Mouse (Mus musculus): Measurements from ENCODE around the gene Dgat2. TPM values are rescaled to one million over a fixed set of nuclear protein-coding genes. Genes with fewer than 3 reads are reported as not detected.

The Dgat2 gene
- polyA plus RNA-seq, 1 experiment from 2014 or later, result 21.4 TPM

GRCm38 (mm10) chr7:99128965-99129364 is 53.6 kb downstream of the Dgat2 start:
- Histone ChIP-seq H3K36me3 (replicated peaks) (no peaks in the 10 kb centered on the region), H3K9me3 (no peaks in the 10 kb centered on the region), H3K4me2 (no peak overlapping the region), H3K4me3 (no peak overlapping the region), H3K27me3 (replicated peaks) (no peaks in the 10 kb centered on the region), H3K4me1 (peaks cover 4% of the 10 kb centered on the region; the same call in 1 of the 2 replicates), H3K9ac (no peak overlapping the region), H3K27ac (no peak overlapping the region)
- 92% methylated on average over 8 of the region's 8 CpGs for WGBS
- no peak for ATAC-seq (replicated peaks)

- Histone ChIP-seq H3K27ac (no peak overlapping the region), H3K4me3 (no peak overlapping the region), H3K4me1 (peaks cover 4% of the 10 kb centered on the region; the same call in 1 of the 2 replicates), H3K27me3 (replicated peaks) (no peaks in the 10 kb centered on the region), H3K4me2 (no peak overlapping the region), H3K9me3 (no peaks in the 10 kb centered on the region), H3K36me3 (replicated peaks) (no peaks in the 10 kb centered on the region), H3K9ac (no peak overlapping the region)
- WGBS, result 61% methylated on average over 10 of the region's 10 CpGs
- no peak for ATAC-seq (replicated peaks)
Observed at GRCm38 (mm10) chr7:99128020-99128950, 54.2 kb downstream of the Dgat2 start.

- ATAC-seq (replicated peaks), result no peak
- no peaks in the 10 kb centered on the region for H3K27me3 ChIP-seq (replicated peaks)
- H3K36me3 ChIP-seq (replicated peaks), result no peaks in the 10 kb centered on the region
- WGBS, result 79% methylated on average over 8 of the region's 8 CpGs
- no peak overlapping the region for H3K27ac ChIP-seq
- H3K4me3 ChIP-seq, result no peak overlapping the region
- no peak overlapping the region for H3K4me2 ChIP-seq
- no peak overlapping the region for H3K9ac ChIP-seq
- H3K4me1 ChIP-seq, result peaks cover 4% of the 10 kb centered on the region; the same call in 1 of the 2 replicates
- H3K9me3 ChIP-seq, result no peaks in the 10 kb centered on the region
Observed at GRCm38 (mm10) chr7:99126057-99126456, 56.5 kb downstream of the Dgat2 start.

- no peak overlapping the region for H3K9ac ChIP-seq
- WGBS, result 74% methylated on average over 5 of the region's 5 CpGs
- H3K9me3 ChIP-seq, result no peaks in the 10 kb centered on the region
- no peaks in the 10 kb centered on the region for H3K27me3 ChIP-seq (replicated peaks)
- ATAC-seq (replicated peaks), result no peak
- no peaks in the 10 kb centered on the region for H3K36me3 ChIP-seq (replicated peaks)
- peaks cover 4% of the 10 kb centered on the region; the same call in 1 of the 2 replicates for H3K4me1 ChIP-seq
- H3K4me3 ChIP-seq, result no peak overlapping the region
- H3K27ac ChIP-seq, result no peak overlapping the region
- no peak overlapping the region for H3K4me2 ChIP-seq
Observed at GRCm38 (mm10) chr7:99122651-99123050, 59.9 kb downstream of the Dgat2 start.

GRCm38 (mm10) chr7:99120865-99121521 is 61.5 kb downstream of the Dgat2 start:
- no peaks in the 10 kb centered on the region for H3K4me1 ChIP-seq
- H3K27ac ChIP-seq, result no peak overlapping the region
- no peak for ATAC-seq (replicated peaks)
- H3K27me3 ChIP-seq (replicated peaks), result no peaks in the 10 kb centered on the region
- H3K9me3 ChIP-seq, result no peaks in the 10 kb centered on the region
- H3K4me3 ChIP-seq, result no peak overlapping the region
- WGBS, result 91% methylated on average over 5 of the region's 5 CpGs
- no peaks in the 10 kb centered on the region for H3K36me3 ChIP-seq (replicated peaks)
- no peak overlapping the region for H3K4me2 ChIP-seq
- no peak overlapping the region for H3K9ac ChIP-seq

- no peaks in the 10 kb centered on the region for H3K9me3 ChIP-seq
- no peak overlapping the region for H3K4me2 ChIP-seq
- H3K36me3 ChIP-seq (replicated peaks), result no peaks in the 10 kb centered on the region
- ATAC-seq (replicated peaks), result no peak
- no peaks in the 10 kb centered on the region for H3K27me3 ChIP-seq (replicated peaks)
- no peak overlapping the region for H3K4me3 ChIP-seq
- WGBS, result 86% methylated on average over 4 of the region's 4 CpGs
- H3K27ac ChIP-seq, result no peak overlapping the region
- no peaks in the 10 kb centered on the region for H3K4me1 ChIP-seq
- H3K9ac ChIP-seq, result no peak overlapping the region
Observed at GRCm38 (mm10) chr7:99120082-99120481, 62.4 kb downstream of the Dgat2 start.

- Histone ChIP-seq H3K36me3 (replicated peaks) (no peaks in the 10 kb centered on the region), H3K4me3 (no peak overlapping the region), H3K4me2 (no peak overlapping the region), H3K27me3 (replicated peaks) (no peaks in the 10 kb centered on the region), H3K9ac (no peak overlapping the region), H3K27ac (no peak overlapping the region), H3K9me3 (no peaks in the 10 kb centered on the region), H3K4me1 (no peaks in the 10 kb centered on the region)
- WGBS, result 86% methylated on average over 3 of the region's 3 CpGs
- no peak for ATAC-seq (replicated peaks)
Observed at GRCm38 (mm10) chr7:99116781-99117180, 65.7 kb downstream of the Dgat2 start.

- Histone ChIP-seq H3K9ac (no peak overlapping the region), H3K4me2 (no peak overlapping the region), H3K27me3 (replicated peaks) (no peaks in the 10 kb centered on the region), H3K27ac (no peak overlapping the region), H3K9me3 (no peaks in the 10 kb centered on the region), H3K36me3 (replicated peaks) (no peaks in the 10 kb centered on the region), H3K4me3 (no peak overlapping the region), H3K4me1 (no peaks in the 10 kb centered on the region)
- ATAC-seq (replicated peaks), result no peak
- 89% methylated on average over 16 of the region's 16 CpGs for WGBS
Observed at GRCm38 (mm10) chr7:99114006-99114726, 68.4 kb downstream of the Dgat2 start.

GRCm38 (mm10) chr7:99107566-99107965 is 75.0 kb downstream of the Dgat2 start:
- WGBS, result 47% methylated on average over 3 of the region's 3 CpGs
- ATAC-seq (replicated peaks), result no peak
- Histone ChIP-seq H3K9ac (no peak overlapping the region), H3K27me3 (replicated peaks) (no peaks in the 10 kb centered on the region), H3K4me2 (no peak overlapping the region), H3K36me3 (replicated peaks) (no peaks in the 10 kb centered on the region), H3K4me1 (peaks cover 5% of the 10 kb centered on the region; the same call in 1 of the 2 replicates), H3K4me3 (no peak overlapping the region), H3K9me3 (no peaks in the 10 kb centered on the region), H3K27ac (no peak overlapping the region)

- WGBS, result 65% methylated on average over 4 of the region's 4 CpGs
- Histone ChIP-seq H3K27me3 (replicated peaks) (no peaks in the 10 kb centered on the region), H3K4me1 (peaks cover 12% of the 10 kb centered on the region), H3K27ac (no peak overlapping the region), H3K9me3 (no peaks in the 10 kb centered on the region), H3K36me3 (replicated peaks) (no peaks in the 10 kb centered on the region), H3K4me3 (no peak overlapping the region), H3K9ac (no peak overlapping the region), H3K4me2 (no peak overlapping the region)
- no peak for ATAC-seq (replicated peaks)
Observed at GRCm38 (mm10) chr7:99106714-99107270, 75.7 kb downstream of the Dgat2 start.

Data from midbrain, embryonic 15.5 days (tissue).